Mouse (Mus musculus): ENCODE results near the gene Pttg1ip. TPM values are rescaled to one million over a fixed set of nuclear protein-coding genes. Genes with fewer than 3 reads are reported as not detected.

Pttg1ip gene
- 68.2 and 79.0 TPM in 2 replicates for polyA plus RNA-seq (2012; rRNA removed)

DNA sequence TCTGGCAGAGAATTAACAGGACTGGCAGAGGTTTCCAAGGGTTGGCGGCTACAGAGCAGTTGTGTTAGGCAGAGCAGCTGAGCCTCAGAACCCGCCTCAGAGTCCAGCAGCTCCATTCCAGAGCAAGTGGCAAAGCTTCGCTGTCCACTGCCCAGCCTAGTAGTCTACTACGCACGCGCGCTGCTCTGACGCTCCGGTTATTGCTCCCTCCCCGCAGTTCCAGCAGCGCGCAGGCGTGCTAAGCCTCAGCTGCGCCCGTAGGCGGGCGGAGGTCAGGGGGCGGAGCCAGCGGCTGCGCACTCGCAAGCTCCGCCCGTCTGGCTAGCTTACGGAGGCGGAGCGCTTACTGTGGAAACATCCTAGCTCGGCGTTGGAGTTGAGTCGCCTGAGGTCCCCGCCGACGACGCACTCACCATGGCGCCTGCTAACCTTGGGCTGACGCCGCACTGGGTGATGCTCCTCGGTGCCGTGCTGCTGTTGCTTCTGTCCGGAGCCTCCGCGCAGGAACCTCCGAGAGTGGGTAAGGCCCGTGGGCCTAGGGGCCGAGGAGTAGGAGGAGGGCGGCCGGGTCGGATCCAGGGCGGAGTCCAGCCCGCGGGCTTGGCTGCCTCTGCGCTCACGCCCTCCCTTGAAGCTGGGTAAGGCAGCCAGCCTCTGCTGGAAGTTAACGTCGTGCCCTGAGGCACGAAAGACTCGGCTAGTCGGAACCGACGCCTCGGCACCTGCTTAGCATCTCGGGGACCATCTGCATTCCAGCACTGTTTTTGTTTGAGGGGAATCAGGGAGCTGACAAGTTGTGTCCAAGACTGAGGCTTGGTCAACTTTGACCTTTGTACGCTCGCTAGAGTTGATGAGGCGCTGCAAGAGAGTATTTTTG is at the start of gene Pttg1ip:
Gene Pttg1ip (plus strand): TSS at position 313 of the 877 bp plus-strand sequence.

DNA sequence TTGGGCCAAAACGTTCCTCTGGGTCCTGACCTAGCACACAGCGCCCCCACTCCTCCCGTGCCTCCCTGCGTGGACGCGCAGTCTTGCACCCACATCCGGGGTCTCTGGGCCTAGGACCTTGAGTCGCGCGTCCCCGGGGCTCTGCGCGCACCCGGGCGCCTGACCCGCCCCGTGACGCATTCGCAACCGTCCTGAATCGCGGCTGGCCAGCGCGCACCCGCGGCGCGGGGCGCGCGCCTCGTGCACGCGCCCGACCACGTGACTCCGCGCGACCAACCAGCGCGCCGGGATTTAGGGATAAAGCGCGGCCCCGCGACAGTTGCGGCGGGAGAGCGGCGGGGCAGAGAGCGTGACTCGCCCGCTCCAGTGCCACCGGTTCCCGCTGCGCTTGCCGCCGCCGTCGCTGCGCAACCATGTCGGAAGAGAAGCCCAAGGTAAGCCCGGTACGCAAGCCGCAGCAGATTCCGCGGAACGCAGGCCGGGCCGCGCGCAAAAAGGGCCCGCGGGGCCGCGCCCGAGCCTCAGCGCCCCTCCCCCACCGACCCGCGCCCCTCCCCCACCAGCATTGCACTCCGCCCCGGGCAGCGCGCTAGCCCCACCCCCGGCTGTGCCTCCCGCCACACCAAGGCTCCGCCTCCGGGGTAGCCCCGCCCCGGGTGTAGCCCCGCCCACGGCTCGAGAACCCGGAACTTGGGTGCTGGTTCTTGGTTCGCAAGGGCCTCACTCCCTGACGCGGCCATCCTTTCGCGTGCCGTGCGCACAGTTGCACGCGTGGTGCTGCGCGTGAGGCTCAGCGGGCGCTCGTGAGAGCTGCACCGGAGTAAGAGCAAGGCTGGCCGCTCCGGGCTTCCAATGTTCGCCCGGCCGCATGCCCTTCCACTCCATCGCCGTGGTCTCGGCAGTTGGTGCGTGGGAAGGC is 24.6 kb downstream of the Pttg1ip start, which contains the start of the genes Sumo3 and Gm49325:
Gene Sumo3 (plus strand): TSS at position 190 of the 919 bp plus-strand sequence.
Gene Gm49325 (plus strand): TSS at position 290 of the 919 bp plus-strand sequence.

DNA sequence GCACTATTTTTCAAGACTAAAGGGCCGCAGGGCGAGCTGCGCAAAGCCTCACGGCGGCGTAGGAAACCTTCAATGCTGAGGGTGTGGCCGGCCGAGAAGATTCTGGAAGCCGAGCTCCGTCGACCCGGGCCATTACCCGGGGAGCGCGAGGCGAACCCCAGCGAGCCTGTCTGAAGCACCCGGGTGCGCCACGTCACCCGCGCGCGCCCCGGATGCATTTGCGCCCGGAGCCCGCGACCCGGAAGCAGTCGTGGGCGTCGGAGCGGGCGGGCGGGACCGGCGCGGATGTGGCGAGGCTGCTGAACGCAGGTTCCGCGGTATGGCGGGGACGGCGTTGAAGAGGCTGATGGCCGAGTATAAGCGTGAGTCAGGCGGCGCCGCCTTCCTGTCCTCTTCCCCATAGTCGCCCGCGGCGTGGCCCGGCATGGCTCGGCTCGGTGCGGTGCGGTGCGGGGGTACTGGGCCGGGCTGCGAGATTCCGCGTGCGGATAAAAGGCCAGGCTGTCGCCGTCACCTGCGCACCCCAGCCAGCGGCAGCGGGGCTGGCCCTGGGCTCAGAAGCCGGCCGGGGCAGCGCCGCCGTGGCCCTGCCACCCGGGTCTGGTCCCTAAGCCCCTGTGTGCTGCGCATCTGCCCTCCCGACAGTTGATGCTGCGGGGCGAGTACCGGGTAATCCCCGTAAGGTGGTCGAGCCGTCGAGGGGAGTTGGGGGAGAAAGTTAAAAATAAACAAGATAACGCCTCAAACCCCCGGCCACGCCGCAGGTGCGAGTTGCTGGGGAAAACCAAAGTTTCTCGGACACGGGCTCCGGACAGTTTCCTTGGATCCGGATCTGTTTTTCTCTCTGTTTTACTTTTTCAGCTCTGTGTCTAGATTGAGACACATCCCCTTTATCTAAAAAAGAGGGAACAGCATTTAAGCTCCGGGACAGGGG is 40.8 kb downstream of the Pttg1ip start, which contains the start of gene Ube2g2:
Gene Ube2g2 (plus strand): TSS at position 221 of the 934 bp plus-strand sequence.

Other genes with a start within 250 kb of the Pttg1ip start
- gene Adarb1, start 163.4 kb upstream of the Pttg1ip start, polyA plus RNA-seq (2012; rRNA removed): 18.1 and 18.6 TPM in 2 replicates
- gene Fam207a, start 65.9 kb upstream of the Pttg1ip start, polyA plus RNA-seq (2012; rRNA removed): 38.4 and 40.6 TPM in 2 replicates
- 1.8 and 2.0 TPM in 2 replicates for gene Itgb2, start 51.5 kb upstream of the Pttg1ip start, polyA plus RNA-seq (2012; rRNA removed)
- 396 and 401 TPM in 2 replicates for gene Sumo3, start 24.4 kb downstream of the Pttg1ip start, polyA plus RNA-seq (2012; rRNA removed)
- 97.1 and 120 TPM in 2 replicates for gene Gm49325, start 24.5 kb downstream of the Pttg1ip start, polyA plus RNA-seq (2012; rRNA removed)
- gene Ube2g2, start 40.6 kb downstream of the Pttg1ip start, polyA plus RNA-seq (2012; rRNA removed): 63.3 and 68.8 TPM in 2 replicates
- 0.48 and 1.0 TPM in 2 replicates for gene Tspear, start 104.8 kb downstream of the Pttg1ip start, polyA plus RNA-seq (2012; rRNA removed)
- gene Gm19402, start 109.0 kb downstream of the Pttg1ip start, polyA plus RNA-seq (2012; rRNA removed): not detected in 2 replicates
- not detected in 2 replicates for gene Gm9508, start 115.5 kb downstream of the Pttg1ip start, polyA plus RNA-seq (2012; rRNA removed)
- gene Gm10272, start 124.9 kb downstream of the Pttg1ip start, polyA plus RNA-seq (2012; rRNA removed): not detected in 2 replicates
- not detected in 2 replicates for gene Gm10024, start 129.7 kb downstream of the Pttg1ip start, polyA plus RNA-seq (2012; rRNA removed)
- not detected in 2 replicates for gene Gm10142, start 134.1 kb downstream of the Pttg1ip start, polyA plus RNA-seq (2012; rRNA removed)
- not detected in 2 replicates for gene Krtap12-1, start 138.9 kb downstream of the Pttg1ip start, polyA plus RNA-seq (2012; rRNA removed)
- gene Gm10100, start 144.8 kb downstream of the Pttg1ip start, polyA plus RNA-seq (2012; rRNA removed): not detected in 2 replicates
- gene Gm18596, start 160.9 kb downstream of the Pttg1ip start, polyA plus RNA-seq (2012; rRNA removed): not detected in 2 replicates
- gene Gm9736, start 169.6 kb downstream of the Pttg1ip start, polyA plus RNA-seq (2012; rRNA removed): not detected in 2 replicates
- gene Gm3233, start 178.0 kb downstream of the Pttg1ip start, polyA plus RNA-seq (2012; rRNA removed): not detected in 2 replicates
- gene Gm3238, start 189.6 kb downstream of the Pttg1ip start, polyA plus RNA-seq (2012; rRNA removed): not detected in 2 replicates
- not detected in 2 replicates for gene Gm7138, start 195.2 kb downstream of the Pttg1ip start, polyA plus RNA-seq (2012; rRNA removed)
- not detected in 2 replicates for gene Gm3250, start 200.8 kb downstream of the Pttg1ip start, polyA plus RNA-seq (2012; rRNA removed)
- not detected in 2 replicates for gene Gm7137, start 206.5 kb downstream of the Pttg1ip start, polyA plus RNA-seq (2012; rRNA removed)
- gene Gm9639, start 213.4 kb downstream of the Pttg1ip start, polyA plus RNA-seq (2012; rRNA removed): not detected in 2 replicates
- gene Gm19668, start 217.4 kb downstream of the Pttg1ip start, polyA plus RNA-seq (2012; rRNA removed): not detected in 2 replicates
- gene Gm9507, start 230.1 kb downstream of the Pttg1ip start, polyA plus RNA-seq (2012; rRNA removed): not detected in 2 replicates
- gene Gm2696, start 233.0 kb downstream of the Pttg1ip start, polyA plus RNA-seq (2012; rRNA removed): not detected in 2 replicates
- not detected in 2 replicates for gene Krtap10-4, start 245.4 kb downstream of the Pttg1ip start, polyA plus RNA-seq (2012; rRNA removed)

Measured in central nervous system, embryonic 14 days (tissue).